Mouse (Mus musculus): ENCODE measurements at regions not wholly inside any gene's neighbourhood (a gene's known extent, or its start where the extent isn't known, plus 50 kb on each side); places are given as distances from the start of the nearest gene placed in this dataset.

DNA sequence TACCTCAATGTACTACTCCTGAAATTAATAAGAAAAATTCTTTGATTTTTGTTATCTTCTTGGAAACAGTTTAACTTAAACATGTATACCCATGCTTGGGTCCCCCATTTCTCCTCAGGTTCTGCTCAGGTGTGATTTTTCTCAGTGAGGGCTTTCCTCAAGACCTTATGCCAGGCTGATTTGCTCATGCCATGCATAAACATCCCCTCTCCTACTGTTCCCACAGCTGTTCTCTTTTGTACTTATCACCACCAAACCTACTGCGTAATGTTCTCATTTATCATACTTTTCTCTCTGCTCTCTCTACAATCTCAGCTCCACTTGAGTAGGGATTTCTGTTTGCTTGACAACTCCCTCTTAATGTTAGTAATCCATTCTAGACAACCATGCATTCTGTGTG, 692.1 kb downstream of the Hace1 start:
- DNase-seq, result no peak
- intact Hi-C loops (cut with DNase I; ENCODE audit: low total_unique reads), result no loop called here

DNA sequence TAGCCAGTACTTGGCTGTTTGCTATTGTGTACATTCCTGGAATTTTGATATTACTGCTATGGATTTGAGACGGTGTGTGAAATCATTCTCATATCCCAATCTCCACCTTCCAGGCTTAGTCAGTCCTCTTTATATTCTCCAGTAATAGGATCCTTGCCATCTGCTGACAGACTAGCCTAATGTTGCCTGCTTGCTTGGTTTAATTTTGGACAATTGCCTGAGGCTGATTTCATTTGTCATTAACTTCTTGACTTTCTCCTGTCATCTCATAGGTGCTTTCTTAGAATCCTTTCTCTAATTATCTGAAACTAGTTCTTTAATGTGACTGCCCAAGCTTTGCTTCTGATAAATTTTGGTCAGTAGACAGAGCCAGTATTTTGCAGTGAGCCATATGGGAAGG, 696.2 kb downstream of the Hace1 start:
- DNase-seq, result no peak
- intact Hi-C loops (cut with DNase I; ENCODE audit: low total_unique reads), result no loop called here

DNA sequence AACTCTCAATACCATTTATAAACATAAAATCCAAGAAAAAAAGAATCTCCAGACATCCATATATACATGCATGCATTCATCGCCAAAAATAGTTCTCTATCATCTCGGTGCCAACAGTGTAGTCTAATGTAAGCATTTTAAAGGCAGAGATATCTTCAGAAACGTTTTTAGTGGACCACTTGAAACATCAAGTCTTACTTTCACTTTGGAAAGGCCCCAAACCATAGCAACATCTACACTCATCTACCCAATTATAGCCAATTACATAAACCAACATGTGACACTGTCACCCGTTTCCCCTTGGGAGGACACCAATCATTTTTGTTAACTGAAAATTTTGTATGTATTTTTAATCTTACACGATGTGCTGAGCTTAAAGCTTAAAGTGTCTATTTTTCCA, 716.7 kb downstream of the Hace1 start:
- no peak for DNase-seq
- intact Hi-C loops (cut with DNase I; ENCODE audit: low total_unique reads), result no loop called here

DNA sequence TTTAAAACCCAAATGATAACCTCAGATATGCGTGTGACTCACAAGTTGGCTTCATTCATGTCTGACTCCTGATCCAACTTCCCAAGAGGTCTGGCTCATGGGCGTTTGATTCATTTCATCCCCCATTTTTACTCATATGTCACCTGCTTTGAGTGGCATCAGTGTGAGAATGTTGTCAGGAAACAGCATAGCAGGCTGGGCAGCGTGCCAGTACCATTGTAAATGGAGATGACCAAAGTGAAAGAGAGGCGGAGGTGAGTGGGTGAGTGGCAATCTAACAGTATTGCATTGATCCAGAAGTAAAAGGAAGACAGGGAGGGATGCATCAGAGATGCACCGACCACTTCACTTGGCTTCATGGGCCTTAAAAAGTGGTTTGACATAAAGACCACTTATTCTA, 720.7 kb downstream of the Hace1 start:
- intact Hi-C loops (cut with DNase I; ENCODE audit: low total_unique reads), result no loop called here
- DNase-seq, result no peak

DNA sequence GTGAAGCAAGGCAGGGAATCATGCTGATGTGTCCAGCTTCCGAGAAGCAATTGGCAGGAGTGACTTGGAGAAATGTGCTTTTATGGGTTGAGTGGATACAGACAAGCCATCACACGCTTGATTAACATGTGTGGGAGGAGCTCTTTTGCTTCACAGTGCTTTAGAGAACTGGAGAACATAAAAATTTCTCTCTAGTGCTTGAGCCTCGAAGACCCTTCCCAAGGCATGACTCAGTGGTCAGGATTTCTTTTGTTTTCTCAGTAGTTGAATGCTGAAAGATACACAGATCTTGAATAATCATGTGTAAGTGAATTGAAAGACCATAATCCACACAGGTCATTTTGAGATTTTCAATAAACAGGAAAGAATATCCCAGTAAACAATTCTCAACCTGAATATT, 721.9 kb downstream of the Hace1 start:
- intact Hi-C loops (cut with DNase I; ENCODE audit: low total_unique reads), result no loop called here
- DNase-seq, result no peak

DNA sequence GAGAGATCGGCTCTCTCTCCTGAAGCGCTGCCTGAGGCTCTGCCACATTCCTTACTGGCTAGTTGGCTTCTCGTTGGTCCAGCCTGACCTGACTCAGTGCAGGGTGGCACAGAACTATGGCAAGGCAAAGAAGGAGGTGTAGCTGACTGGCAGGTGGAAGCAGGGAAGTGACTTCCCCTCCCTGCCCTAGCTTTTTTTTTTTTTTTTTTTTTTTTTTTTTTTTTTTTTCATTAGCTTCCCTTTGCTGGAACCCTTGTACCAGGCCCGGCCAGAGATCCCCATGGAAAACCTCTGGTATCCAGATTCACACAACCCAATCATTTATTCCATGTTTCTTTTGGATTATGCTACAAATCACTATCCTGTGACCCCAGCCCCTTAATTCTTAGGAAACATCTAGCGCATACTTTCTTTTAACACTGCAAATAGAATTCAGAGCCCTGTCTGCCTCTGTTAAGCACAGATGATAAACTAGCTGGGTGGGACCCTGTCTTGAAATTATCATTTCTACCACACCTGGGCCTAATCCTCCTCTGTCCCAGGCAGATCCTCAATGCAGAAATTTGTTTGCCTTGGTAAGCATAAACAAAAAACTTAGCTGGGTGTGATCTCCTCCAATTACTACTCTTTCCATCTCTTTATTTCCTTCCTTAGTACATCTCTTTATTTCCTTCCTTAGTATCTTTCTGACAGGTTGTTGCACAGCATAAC, 742.9 kb downstream of the Hace1 start:
- intact Hi-C loops (cut with DNase I; ENCODE audit: low total_unique reads), result no loop called here

DNA sequence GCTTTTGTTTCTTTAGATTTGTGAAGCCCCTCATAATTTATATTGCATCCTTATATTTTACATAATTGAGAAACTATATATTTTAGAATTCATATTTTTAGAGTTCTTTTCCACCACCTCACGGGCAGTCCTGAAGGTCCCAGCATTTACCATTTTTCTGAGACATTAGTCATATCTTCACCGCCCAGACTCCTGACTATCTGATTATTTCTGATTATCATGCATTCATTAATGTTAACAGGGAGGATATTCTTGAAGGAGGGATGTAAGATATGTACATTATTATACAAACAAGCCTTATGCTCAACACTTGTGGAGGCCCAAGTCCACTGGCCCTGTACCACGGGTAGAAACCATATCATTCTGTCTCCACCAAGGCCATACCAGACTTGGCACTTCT, 743.4 kb downstream of the Hace1 start:
- no peak for DNase-seq
- intact Hi-C loops (cut with DNase I; ENCODE audit: low total_unique reads), result no loop called here

More for the DNA sequence above, 742.9 kb downstream of the Hace1 start:
- no peak for DNase-seq

DNA sequence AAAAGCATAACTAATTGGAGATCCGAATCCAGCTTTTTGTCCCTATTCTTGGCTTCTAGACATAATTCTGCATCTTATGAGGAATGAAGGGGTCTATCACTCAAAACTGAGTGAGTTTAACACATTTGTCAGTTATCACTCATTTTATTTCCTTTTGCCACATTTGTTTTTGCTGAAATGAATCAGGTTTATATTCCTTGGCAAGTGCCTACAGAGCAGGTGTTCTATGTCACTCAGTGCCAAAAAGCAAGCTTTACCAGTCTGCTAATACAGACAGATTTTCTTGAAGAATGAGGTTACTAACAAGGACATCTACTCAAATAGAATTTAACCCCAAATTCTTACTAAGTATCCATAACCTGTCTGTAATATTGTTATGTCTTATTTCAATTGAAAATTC, 751.4 kb downstream of the Hace1 start:
- no peak for DNase-seq
- intact Hi-C loops (cut with DNase I; ENCODE audit: low total_unique reads), result no loop called here

DNA sequence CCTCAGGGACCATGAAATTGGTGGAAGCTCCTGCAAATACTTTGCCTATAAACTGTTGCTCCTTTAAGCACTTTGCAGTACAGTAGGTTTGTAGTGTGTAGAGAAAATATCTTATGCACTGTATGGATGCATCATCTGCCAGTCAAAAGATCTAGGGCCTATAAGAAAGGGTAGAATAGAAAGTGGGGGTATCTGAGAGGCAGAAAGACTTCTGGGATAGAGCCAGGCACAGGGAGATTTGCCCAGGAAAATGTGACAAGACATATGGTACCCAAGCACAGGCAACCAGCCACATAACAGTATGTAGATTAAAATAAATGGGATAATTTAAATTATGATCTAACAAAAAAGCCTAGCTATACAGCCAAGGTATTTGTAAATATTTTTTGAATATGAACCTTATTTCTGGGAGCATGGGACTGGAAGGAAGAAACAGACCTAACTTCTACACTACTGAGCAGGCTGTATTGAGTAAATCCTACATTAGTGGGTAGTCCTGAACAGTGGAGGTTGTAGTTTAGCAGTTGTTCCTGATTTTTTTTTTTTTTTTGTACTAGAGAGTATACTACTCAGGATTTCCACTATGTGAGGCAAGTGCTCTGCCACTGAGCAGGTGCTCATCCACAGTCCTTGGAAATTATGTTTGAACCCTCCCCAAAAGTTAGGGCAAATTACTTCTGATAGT, 754.1 kb downstream of the Hace1 start:
- DNase-seq, result no peak
- intact Hi-C loops (cut with DNase I; ENCODE audit: low total_unique reads), result no loop called here

DNA sequence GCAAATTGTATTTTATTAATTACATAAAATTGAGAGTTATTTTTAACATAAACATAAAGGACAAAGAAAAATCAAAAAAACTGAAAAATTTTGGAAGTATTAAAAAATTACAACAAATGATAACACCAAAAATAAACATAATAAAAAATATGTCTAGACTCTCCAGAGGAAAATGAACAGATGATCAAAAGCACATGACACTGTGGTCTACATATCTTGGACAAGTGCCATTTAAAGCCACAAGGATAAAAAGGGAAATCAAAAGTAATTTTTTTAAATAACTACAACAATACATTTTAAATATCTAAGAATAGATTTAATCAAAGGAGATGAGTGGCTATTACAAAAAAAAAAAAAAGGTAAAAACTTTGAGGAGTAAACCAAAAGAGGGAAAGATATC, 755.6 kb downstream of the Hace1 start:
- intact Hi-C loops (cut with DNase I; ENCODE audit: low total_unique reads), result no loop called here
- DNase-seq, result no peak

DNA sequence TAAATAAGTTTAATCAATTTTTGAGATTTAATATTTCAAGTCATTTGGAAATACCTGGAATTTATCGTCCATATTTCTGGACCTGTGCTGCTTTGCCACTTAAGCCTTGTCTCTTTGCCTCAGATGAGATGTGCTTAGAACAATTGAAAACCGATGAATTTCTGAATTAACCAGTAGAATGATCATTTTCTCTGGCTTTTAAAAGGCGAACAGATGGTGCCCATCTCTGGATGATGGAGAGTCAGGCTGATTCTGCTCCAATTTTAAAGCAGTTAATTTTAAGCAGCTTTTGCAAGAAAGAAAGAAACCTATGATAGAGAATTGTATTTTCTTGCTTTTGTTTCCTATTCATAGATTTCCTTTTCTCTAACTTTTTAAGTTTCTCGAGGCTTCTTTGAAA, 767.7 kb downstream of the Hace1 start:
- intact Hi-C loops (cut with DNase I; ENCODE audit: low total_unique reads), result no loop called here
- no peak for DNase-seq

DNA sequence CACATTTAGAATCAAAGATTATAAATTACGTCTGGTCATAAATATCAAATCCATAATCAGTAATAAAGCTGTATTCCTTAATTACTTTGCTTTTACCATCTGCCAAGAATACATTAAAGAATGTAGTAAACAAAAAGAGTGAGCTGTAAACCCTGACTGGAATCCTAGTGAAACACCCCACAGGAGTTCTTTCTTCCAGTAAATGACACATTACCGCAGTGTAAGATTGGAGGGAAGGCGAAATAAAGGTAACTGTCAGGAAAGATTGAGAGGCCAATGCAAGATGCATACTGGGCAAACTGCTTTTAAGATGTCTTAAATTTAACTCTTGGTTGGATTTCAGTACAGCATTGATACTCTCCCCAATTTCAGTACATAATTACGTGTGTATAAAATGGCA, 772.0 kb downstream of the Hace1 start:
- intact Hi-C loops (cut with DNase I; ENCODE audit: low total_unique reads), result no loop called here
- DNase-seq, result no peak

DNA sequence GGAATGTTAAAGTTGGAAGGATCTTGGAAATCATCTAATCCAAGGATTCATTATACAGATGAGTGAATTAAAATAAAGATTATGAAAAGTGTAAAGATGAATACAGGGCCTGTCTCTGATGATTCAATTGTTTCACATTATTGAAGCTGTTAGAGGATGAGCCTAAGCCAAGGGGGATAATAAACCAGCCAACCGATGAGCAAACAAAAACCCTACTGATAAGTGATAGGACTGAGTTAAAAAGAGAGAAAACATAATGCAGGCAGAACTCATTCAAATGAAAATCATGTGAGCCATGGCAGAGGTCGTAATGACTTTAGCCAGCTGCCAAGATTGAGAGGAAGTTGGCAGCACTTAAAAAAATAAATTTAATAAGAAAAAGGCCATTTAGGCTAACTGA, 772.6 kb downstream of the Hace1 start:
- no peak for DNase-seq
- intact Hi-C loops (cut with DNase I; ENCODE audit: low total_unique reads), result no loop called here

DNA sequence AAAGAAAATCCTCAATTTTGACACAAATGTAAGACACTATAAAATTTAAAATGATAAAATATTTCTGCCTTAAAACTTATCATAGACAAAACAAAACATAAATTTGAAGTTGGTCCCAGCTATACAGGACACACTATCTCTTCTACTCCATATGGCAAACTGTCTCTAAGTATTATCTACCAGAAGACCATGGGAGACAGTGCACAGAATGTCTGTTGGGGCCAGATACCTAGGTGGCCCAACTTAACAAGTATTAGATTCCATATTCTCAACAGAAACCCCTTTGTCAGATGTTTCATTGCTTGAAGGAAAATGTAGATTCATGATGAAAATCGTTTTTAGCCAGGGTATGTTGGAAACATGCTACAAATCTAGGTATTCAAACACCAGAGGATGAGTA, 779.1 kb downstream of the Hace1 start:
- intact Hi-C loops (cut with DNase I; ENCODE audit: low total_unique reads), result no loop called here
- DNase-seq, result no peak

DNA sequence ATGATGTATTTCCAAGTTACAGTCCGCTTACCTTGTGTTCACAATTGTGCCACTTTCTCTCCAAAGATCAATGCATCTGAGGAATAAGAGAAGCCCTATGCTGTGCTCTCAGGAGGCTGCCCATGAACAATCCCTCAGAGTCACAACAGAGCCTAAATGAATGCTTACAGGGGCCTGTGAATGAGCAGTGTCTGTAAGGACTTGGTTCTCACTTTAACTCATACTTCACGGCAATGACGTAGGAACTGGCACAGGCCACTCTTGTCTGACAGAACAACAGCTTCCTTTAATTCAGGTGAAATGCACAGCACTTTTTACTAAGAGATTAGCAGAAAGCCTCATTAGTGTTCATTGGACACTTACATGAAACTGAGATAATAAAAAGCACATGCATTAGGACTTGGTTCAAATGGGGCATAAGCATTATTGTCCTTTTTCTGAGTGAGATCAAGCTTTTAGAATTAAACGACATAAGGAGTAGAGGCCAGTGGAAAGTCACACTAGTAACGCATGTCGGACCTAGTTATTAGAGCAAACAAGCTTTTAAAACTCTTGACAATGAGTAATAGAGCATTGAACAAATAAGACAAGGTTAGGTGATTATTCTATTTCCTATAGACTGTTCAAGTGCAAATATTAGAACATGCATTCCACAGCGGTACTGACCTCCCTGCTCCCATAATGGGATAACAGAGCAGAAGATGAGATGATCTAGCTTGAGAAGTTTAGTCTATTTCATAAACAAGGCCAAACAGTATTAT, 796.3 kb downstream of the Hace1 start:
- no peak for DNase-seq
- intact Hi-C loops (cut with DNase I; ENCODE audit: low total_unique reads), result no loop called here

DNA sequence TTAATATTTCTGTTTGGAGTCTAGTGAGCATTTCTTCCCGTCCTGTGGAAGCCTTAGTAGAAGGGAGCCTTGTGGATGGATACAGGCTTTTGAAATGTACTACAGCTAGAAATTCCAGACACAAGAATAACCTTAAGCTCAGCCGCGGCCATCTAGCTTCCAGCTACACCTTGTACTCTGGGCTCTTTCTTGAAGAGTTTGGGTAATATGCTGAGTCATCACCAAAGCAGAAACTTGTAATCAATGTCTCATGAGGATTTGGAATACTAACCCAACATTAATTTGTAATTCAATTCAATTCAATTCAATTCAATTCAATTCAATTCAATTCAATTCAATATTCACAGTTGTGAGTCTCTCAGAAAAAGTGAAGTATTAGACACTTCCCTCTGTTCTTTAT, 797.0 kb downstream of the Hace1 start:
- no peak for DNase-seq
- intact Hi-C loops (cut with DNase I; ENCODE audit: low total_unique reads), result no loop called here

DNA sequence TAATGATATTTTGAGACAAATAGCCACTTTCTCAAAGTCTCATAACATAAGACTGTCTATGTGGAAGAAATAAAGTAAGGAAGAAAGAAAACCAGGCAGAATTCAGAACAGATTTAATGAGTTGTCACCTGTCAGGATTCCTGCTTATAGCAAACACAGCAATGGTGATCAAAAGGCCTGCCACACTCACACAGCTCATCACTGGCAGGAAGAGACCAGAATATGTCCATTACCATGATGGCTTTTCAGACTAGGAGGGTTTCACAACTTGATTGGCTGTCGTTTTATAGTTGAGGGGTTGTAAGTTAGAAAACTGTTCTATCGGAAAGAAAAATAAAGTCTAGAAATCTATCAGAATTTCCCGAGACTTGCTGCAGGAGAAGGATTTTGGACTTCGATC, 819.5 kb downstream of the Hace1 start:
- DNase-seq, result no peak
- intact Hi-C loops (cut with DNase I; ENCODE audit: low total_unique reads), result no loop called here

DNA sequence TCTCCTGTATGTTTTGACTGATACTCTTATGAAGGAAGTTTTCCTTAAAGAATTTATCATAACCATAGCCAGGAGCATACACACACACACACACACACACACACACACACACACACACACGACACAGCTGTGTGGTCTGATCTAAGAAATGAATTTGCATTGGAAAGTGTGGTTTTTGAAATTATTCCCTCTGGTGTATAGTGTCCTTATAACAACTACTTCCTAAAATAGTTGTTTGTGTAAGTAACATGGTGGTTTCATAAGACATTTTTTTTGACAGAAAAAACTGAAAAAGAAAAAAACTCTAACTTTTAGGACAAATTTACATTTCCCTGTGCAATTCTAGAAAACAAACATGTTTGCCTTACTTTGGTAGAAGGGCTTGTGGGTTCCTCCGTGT, 826.3 kb downstream of the Hace1 start:
- no peak for DNase-seq
- intact Hi-C loops (cut with DNase I; ENCODE audit: low total_unique reads), result no loop called here

Measured in gastrocnemius, postnatal 14 days (tissue).